Mouse (Mus musculus): ENCODE data around the gene Pdgfa. TPM values are rescaled to one million over a fixed set of nuclear protein-coding genes. Genes with fewer than 3 reads are reported as not detected.

Gene Pdgfa
- polyA plus RNA-seq, 1 experiment from 2014 or later, result 58.6 TPM

DNA sequence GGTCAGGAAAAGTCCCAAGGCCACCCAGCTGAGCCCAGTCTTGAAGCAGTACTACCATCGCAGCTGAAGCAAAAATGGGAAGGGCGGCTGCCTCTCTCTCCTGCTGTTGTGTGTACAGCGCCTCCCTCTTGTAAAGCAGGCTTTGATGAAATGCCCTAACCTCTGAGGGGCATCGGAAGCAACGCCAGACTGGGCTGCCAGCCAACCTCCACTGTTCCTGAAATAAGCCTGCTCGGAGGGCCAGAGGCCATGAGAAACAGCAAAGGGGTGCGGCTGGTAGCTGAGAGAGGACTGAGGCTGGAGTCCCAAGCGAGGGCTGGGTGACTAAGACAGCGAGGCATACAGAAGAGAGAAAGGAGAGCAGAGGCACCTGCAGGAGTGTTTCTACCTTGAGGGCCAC, 8.4 kb downstream of the Pdgfa start:
- ATAC-seq (ENCODE audit: low FRiP score, low TSS enrichment), result 0 out of 2 replicates have a peak, but pooled peaks have one; percentile 10
- no peak overlapping the region for H3K4me3 ChIP-seq (ENCODE audit: low read length)
- no peak overlapping the region for H3K4me2 ChIP-seq (replicated peaks; ENCODE audit: low read depth, low read length)
- H3K4me1 ChIP-seq (ENCODE audit: insufficient read depth, low read length), result peaks cover 39% of the 10 kb centered on the region
- peaks cover 42% of the 10 kb centered on the region for H3K36me3 ChIP-seq (ENCODE audit: insufficient read depth, low read length)
- no peak overlapping the region for H3K27ac ChIP-seq (ENCODE audit: low read length)
- peaks cover 22% of the 10 kb centered on the region; the same call in 1 of the 2 replicates for H3K27me3 ChIP-seq (ENCODE audit: insufficient read depth, low read length)
- H3K9ac ChIP-seq (replicated peaks; ENCODE audit: low read length), result no peak overlapping the region; the same call in 1 of the 2 replicates
- H3K9me3 ChIP-seq (ENCODE audit: low read length), result no peaks in the 10 kb centered on the region
- WGBS, result 35% methylated on average over 9 of the region's 9 CpGs

DNA sequence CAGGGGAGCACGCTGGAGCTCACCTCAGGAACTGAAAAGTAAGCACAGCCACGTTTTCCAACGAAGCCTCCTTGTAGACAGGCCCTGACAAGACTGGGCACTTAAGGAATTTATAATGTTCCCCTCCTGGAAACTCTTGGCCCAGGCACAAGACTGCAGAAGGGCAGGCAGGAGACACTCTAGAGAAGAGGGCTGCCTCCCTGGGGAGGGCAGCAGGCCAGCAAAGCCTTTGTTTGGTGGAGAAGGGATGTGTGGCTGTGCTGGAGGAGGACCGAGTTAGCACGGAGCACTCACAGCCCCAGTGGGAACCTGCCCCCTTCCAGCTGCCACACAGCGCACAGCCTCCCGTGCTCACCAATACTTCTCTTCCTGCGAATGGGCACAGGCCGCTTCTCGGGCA, 9.2 kb downstream of the Pdgfa start:
- Histone ChIP-seq H3K36me3 (ENCODE audit: insufficient read depth, low read length) (peaks cover 45% of the 10 kb centered on the region), H3K4me3 (ENCODE audit: low read length) (no peak overlapping the region), H3K27me3 (ENCODE audit: insufficient read depth, low read length) (peaks cover 19% of the 10 kb centered on the region; the same call in 1 of the 2 replicates), H3K9me3 (ENCODE audit: low read length) (no peaks in the 10 kb centered on the region), H3K4me2 (replicated peaks; ENCODE audit: low read depth, low read length) (no peak overlapping the region), H3K9ac (replicated peaks; ENCODE audit: low read length) (no peak overlapping the region), H3K4me1 (ENCODE audit: insufficient read depth, low read length) (peaks cover 36% of the 10 kb centered on the region), H3K27ac (ENCODE audit: low read length) (no peak overlapping the region)
- ATAC-seq (ENCODE audit: low FRiP score, low TSS enrichment), result no peak
- WGBS, result 79% methylated on average over 10 of the region's 10 CpGs

DNA sequence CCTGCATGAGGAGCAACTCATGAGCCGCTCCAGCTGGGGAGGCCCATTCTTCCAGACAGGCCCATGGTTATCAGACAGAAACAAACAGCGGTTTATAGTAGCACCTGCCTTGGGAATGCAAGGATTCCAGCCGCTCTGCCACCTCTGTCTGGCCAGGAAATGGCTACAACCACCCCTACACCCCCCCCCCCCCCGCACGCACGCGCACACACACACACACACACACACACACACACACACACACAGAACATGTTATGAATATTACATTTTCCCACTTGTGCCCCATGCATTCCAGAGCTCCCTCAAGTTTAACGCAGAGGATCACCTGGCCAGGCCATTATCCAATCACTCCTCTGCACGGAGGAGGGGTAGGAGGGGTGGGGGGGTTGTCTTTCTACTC, 15.2 kb downstream of the Pdgfa start:
- H3K27me3 ChIP-seq (ENCODE audit: insufficient read depth, low read length), result no peaks in the 10 kb centered on the region
- WGBS, result 64% methylated on average over 5 of the region's 9 CpGs
- no peak for ATAC-seq (ENCODE audit: low FRiP score, low TSS enrichment)
- H3K9ac ChIP-seq (replicated peaks; ENCODE audit: low read length), result no peak overlapping the region
- no peak overlapping the region for H3K27ac ChIP-seq (ENCODE audit: low read length)
- H3K4me1 ChIP-seq (ENCODE audit: insufficient read depth, low read length), result peaks cover 35% of the 10 kb centered on the region
- H3K9me3 ChIP-seq (ENCODE audit: low read length), result no peaks in the 10 kb centered on the region
- no peak overlapping the region for H3K4me3 ChIP-seq (ENCODE audit: low read length)
- no peak overlapping the region for H3K4me2 ChIP-seq (replicated peaks; ENCODE audit: low read depth, low read length)
- peaks cover 37% of the 10 kb centered on the region for H3K36me3 ChIP-seq (ENCODE audit: insufficient read depth, low read length)

DNA sequence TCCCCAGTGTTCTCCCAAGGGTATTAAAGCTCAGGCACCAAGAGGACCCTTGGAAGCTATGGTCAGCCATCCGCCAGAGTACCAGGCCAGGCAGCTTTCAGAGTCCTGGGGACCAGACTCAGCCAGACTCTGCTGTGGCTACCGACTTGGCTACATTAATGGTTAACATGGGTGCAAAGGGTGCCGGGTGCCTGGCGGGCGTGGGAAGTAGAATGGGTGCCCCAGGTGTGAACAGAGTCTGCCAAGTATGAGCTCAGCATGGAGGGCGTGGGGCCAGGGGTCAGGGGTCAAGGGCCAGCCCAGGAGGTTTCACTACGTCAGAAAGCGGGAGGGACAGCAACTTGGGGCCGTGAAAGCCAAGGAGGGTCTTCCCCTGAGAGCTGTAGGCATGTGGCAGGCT, 16.6 kb downstream of the Pdgfa start:
- Histone ChIP-seq H3K27ac (ENCODE audit: low read length) (no peak overlapping the region), H3K4me1 (ENCODE audit: insufficient read depth, low read length) (peaks cover 35% of the 10 kb centered on the region), H3K36me3 (ENCODE audit: insufficient read depth, low read length) (peaks cover 27% of the 10 kb centered on the region), H3K4me3 (ENCODE audit: low read length) (no peak overlapping the region), H3K4me2 (replicated peaks; ENCODE audit: low read depth, low read length) (no peak overlapping the region), H3K27me3 (ENCODE audit: insufficient read depth, low read length) (no peaks in the 10 kb centered on the region), H3K9me3 (ENCODE audit: low read length) (no peaks in the 10 kb centered on the region), H3K9ac (replicated peaks; ENCODE audit: low read length) (no peak overlapping the region)
- WGBS, result 68% methylated on average over 9 of the region's 9 CpGs
- ATAC-seq (ENCODE audit: low FRiP score, low TSS enrichment), result peak; percentile 35; the same call in 1 of the 2 replicates

DNA sequence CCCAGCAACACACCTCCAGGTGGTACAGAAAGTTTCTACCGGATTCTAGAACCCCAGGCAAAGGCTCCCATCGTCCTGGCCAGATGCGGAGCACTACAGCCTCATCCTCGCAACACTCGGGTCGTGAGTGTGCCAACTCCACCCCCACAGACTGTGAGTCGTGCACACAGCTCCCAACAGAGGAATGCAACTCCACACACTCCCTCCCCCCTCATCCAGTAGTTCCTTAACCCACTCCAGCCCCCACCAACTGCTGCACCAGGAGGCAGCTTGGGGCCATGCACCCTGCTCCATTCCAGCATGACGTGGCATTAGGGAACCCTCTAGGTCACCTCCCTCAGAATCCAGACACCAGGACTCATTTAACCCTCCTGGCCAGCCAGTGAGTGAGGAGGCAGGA, 17.3 kb downstream of the Pdgfa start:
- Histone ChIP-seq H3K9me3 (ENCODE audit: low read length) (no peaks in the 10 kb centered on the region), H3K4me3 (ENCODE audit: low read length) (no peak overlapping the region), H3K4me1 (ENCODE audit: insufficient read depth, low read length) (peaks cover 35% of the 10 kb centered on the region), H3K27ac (ENCODE audit: low read length) (no peak overlapping the region), H3K27me3 (ENCODE audit: insufficient read depth, low read length) (no peaks in the 10 kb centered on the region), H3K9ac (replicated peaks; ENCODE audit: low read length) (no peak overlapping the region), H3K4me2 (replicated peaks; ENCODE audit: low read depth, low read length) (no peak overlapping the region), H3K36me3 (ENCODE audit: insufficient read depth, low read length) (peaks cover 27% of the 10 kb centered on the region)
- WGBS, result 51% methylated on average over 8 of the region's 8 CpGs
- 0 out of 2 replicates have a peak, but pooled peaks have one; percentile 33 for ATAC-seq (ENCODE audit: low FRiP score, low TSS enrichment)

DNA sequence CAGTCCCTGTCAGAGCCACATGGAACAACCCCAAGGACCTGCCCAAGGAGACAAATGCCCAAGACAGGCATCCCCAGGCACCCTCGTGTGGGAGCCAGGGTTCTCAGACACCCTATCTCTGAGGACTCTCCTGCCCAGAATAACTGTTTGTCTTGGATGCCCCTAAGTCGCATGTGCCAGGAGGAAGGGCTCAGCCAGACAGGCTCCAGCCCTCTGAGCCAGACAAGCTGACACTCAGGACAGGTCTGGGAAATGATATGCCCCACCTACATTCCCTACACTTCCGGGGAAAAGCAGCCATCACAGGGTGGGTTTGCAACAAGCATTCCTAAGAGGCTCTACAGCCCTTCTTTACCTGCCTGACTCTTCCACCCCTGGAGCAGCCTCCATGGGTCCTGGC, 19.4 kb downstream of the Pdgfa start:
- 0 out of 2 replicates have a peak overlapping the region, but pooled peaks have one; percentile 22 for H3K9ac ChIP-seq (replicated peaks; ENCODE audit: low read length)
- WGBS, result 25% methylated on average over 3 of the region's 3 CpGs
- H3K36me3 ChIP-seq (ENCODE audit: insufficient read depth, low read length), result peaks cover 14% of the 10 kb centered on the region
- H3K27ac ChIP-seq (ENCODE audit: low read length), result peak overlapping the region; percentile 72
- ATAC-seq (ENCODE audit: low FRiP score, low TSS enrichment), result 0 out of 2 replicates have a peak, but pooled peaks have one; percentile 35
- H3K4me2 ChIP-seq (replicated peaks; ENCODE audit: low read depth, low read length), result peak overlapping the region; percentile 12; the same call in 1 of the 2 replicates
- H3K27me3 ChIP-seq (ENCODE audit: insufficient read depth, low read length), result no peaks in the 10 kb centered on the region
- no peak overlapping the region for H3K4me3 ChIP-seq (ENCODE audit: low read length)
- H3K4me1 ChIP-seq (ENCODE audit: insufficient read depth, low read length), result peaks cover 35% of the 10 kb centered on the region
- no peaks in the 10 kb centered on the region for H3K9me3 ChIP-seq (ENCODE audit: low read length)

DNA sequence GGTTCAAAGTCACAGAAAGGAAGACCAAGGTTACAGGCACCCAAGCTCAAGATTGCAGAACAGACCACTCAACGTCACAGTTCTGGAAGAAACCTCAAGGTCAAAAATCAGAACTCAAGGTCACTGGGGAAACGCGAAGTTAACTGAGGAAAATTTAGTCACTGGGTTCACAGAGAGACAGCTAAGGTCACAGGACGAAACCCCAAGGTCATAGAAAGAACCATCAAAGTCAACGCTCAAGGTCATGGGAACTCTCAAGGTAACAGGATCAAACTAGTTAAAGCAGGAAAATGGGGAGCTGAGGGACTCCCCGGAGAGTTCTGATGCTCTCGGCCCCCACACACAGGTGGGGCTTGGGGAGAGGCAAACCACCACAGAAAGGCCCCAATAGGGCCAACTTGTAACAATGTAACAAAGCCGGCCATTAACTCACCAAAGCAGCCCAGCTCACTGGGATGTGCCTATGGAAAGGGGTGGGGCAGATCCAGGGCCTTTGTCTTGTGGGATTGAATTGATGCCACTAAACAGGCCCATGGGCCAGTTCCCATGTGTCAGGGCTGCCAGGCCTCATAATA, 22.2 kb downstream of the Pdgfa start:
- H3K36me3 ChIP-seq (ENCODE audit: insufficient read depth, low read length), result peaks cover 14% of the 10 kb centered on the region
- H3K9ac ChIP-seq (replicated peaks; ENCODE audit: low read length), result no peak overlapping the region
- no peak for ATAC-seq (ENCODE audit: low FRiP score, low TSS enrichment)
- H3K4me1 ChIP-seq (ENCODE audit: insufficient read depth, low read length), result peaks cover 26% of the 10 kb centered on the region
- no peaks in the 10 kb centered on the region for H3K9me3 ChIP-seq (ENCODE audit: low read length)
- H3K27ac ChIP-seq (ENCODE audit: low read length), result no peak overlapping the region
- H3K4me3 ChIP-seq (ENCODE audit: low read length), result no peak overlapping the region
- H3K4me2 ChIP-seq (replicated peaks; ENCODE audit: low read depth, low read length), result no peak overlapping the region
- WGBS, result 89% methylated on average over 8 of the region's 8 CpGs
- no peaks in the 10 kb centered on the region for H3K27me3 ChIP-seq (ENCODE audit: insufficient read depth, low read length)

DNA sequence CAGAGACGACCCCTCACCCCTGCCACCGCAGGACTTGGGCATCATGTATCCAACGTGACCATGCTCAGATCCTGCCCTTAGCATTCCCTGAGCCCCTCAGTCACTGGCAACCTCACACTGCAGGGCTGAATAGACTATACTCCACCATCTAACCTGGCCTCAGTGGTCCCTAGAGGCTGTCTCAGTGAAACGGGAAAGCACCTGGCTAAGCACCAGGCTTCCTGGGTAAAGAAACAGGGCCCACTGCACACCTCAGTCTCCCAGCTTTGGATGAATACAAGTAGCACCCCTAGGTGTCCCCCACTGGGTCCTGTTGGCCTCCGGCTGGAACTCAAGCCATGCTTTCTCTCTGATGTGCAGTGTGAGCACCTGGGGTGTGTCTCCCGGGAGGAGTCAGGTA, 23.7 kb downstream of the Pdgfa start:
- no peak overlapping the region for H3K4me2 ChIP-seq (replicated peaks; ENCODE audit: low read depth, low read length)
- H3K9ac ChIP-seq (replicated peaks; ENCODE audit: low read length), result no peak overlapping the region
- WGBS, result 76% methylated on average over 6 of the region's 6 CpGs
- peaks cover 9% of the 10 kb centered on the region for H3K36me3 ChIP-seq (ENCODE audit: insufficient read depth, low read length)
- no peaks in the 10 kb centered on the region for H3K9me3 ChIP-seq (ENCODE audit: low read length)
- ATAC-seq (ENCODE audit: low FRiP score, low TSS enrichment), result no peak
- no peaks in the 10 kb centered on the region for H3K27me3 ChIP-seq (ENCODE audit: insufficient read depth, low read length)
- H3K4me3 ChIP-seq (ENCODE audit: low read length), result no peak overlapping the region
- H3K27ac ChIP-seq (ENCODE audit: low read length), result no peak overlapping the region
- H3K4me1 ChIP-seq (ENCODE audit: insufficient read depth, low read length), result peaks cover 10% of the 10 kb centered on the region

DNA sequence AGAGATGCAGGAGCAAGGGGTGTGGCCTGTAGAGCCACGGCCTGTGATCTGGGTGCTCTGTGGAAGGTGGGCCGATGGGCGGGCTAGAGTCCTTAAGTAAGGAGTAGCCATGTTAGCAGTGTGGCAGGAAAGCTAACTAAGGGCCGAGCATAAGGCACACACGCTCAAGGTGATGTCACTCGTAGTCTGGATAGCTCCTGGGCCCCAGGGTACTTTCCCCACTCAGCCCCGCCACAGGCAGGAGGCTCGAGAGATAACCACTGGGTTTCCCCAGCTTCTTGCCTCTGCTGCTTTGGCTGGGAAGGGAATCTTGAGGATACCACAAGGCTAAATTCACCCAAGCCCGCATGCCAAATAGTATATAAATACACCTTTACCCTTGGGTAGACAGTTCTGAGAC, 25.8 kb downstream of the Pdgfa start:
- Histone ChIP-seq H3K9ac (replicated peaks; ENCODE audit: low read length) (no peak overlapping the region), H3K9me3 (ENCODE audit: low read length) (no peaks in the 10 kb centered on the region), H3K4me1 (ENCODE audit: insufficient read depth, low read length) (peaks cover 1% of the 10 kb centered on the region; the same call in 1 of the 2 replicates), H3K4me3 (ENCODE audit: low read length) (no peak overlapping the region), H3K4me2 (replicated peaks; ENCODE audit: low read depth, low read length) (no peak overlapping the region), H3K27ac (ENCODE audit: low read length) (no peak overlapping the region), H3K36me3 (ENCODE audit: insufficient read depth, low read length) (peaks cover 8% of the 10 kb centered on the region), H3K27me3 (ENCODE audit: insufficient read depth, low read length) (no peaks in the 10 kb centered on the region)
- no peak for ATAC-seq (ENCODE audit: low FRiP score, low TSS enrichment)
- 77% methylated on average over 9 of the region's 9 CpGs for WGBS

DNA sequence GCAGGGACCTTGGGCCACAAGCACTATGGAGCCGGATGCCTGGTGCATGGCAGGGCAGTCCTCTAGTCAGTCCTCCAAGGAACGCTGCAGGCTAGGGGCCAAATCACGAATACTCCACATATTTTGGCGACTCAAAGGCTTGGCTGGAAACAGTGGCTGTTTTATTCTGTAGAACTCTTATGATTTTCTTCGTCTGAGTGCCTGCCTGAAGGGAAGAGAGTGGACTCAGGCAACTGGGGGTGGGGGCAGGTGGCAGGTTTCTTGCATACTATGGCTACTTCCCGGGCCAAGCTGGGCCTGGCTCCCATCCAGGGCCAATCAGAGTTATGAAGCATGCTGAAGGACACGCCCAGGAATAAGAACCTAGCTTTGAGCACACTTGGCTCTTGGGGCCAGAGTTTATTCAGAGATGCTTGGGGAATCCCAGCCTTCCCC, 27.1 kb downstream of the Pdgfa start:
- no peaks in the 10 kb centered on the region for H3K9me3 ChIP-seq (ENCODE audit: low read length)
- no peak overlapping the region for H3K4me2 ChIP-seq (replicated peaks; ENCODE audit: low read depth, low read length)
- H3K27me3 ChIP-seq (ENCODE audit: insufficient read depth, low read length), result no peaks in the 10 kb centered on the region
- peak overlapping the region; percentile 16; the same call in 1 of the 2 replicates for H3K27ac ChIP-seq (ENCODE audit: low read length)
- H3K36me3 ChIP-seq (ENCODE audit: insufficient read depth, low read length), result 0 out of 2 replicates have a peak, but pooled peaks cover 1% of the 10 kb centered on the region
- H3K4me3 ChIP-seq (ENCODE audit: low read length), result no peak overlapping the region
- H3K9ac ChIP-seq (replicated peaks; ENCODE audit: low read length), result no peak overlapping the region
- peaks cover 8% of the 10 kb centered on the region for H3K4me1 ChIP-seq (ENCODE audit: insufficient read depth, low read length)
- 0 out of 2 replicates have a peak, but pooled peaks have one; percentile 50 for ATAC-seq (ENCODE audit: low FRiP score, low TSS enrichment)
- WGBS, result 45% methylated on average over 7 of the region's 7 CpGs
